Mouse (Mus musculus): ENCODE data around the gene Arhgef28. TPM values are rescaled to one million over a fixed set of nuclear protein-coding genes. Genes with fewer than 3 reads are reported as not detected.

The Arhgef28 gene
- total and polyA plus RNA-seq, 2 experiments from 2014 or later: 34.3 to 41.5 TPM

DNA sequence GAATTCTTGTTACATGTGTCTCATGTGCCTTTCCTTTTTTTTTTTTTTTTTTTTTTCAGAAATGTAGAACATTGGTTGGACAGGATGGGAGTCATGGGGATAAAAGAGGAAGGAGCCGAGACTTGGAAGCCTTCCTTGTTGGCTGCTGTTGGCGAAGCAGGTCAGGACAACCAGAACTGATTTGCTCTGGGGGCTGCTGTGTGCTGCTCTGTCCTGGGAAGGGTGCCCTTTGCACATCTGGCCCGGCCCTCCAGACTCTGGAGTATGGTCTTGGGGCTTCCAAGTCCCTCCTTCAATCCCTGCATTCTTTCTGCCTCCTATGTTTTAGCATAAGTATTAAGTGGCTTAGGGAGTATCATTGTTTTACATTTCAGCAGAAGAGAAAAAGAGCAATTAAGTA is 347.2 kb downstream of the Arhgef28 start:
- DNase-seq (ENCODE audit: low spot score) (no peak), ATAC-seq (ENCODE audit: low FRiP score) (no peak)
- WGBS: 80% methylated on average over 3 of the region's 3 CpGs
- Histone ChIP-seq H3K9ac (replicated peaks; ENCODE audit: low read length, poor library complexity, severe bottlenecking) (no peak overlapping the region), H3K27me3 (ENCODE audit: insufficient read depth, low read length) (no peaks in the 10 kb centered on the region), H3K4me2 (ENCODE audit: low read depth, low read length, poor library complexity, severe bottlenecking) (no peak overlapping the region), H3K36me3 (ENCODE audit: insufficient read depth, low read length) (no peaks in the 10 kb centered on the region), H3K4me1 (ENCODE audit: insufficient read depth, low read length) (no peaks in the 10 kb centered on the region), H3K27ac (ENCODE audit: low read depth, low read length) (no peak overlapping the region), H3K4me3 (ENCODE audit: low read depth, low read length) (no peak overlapping the region), H3K9me3 (ENCODE audit: low read length) (no peaks in the 10 kb centered on the region)
- no peak for TF ChIP-seq CTCF (IDR thresholded peaks at IDR 0.05)

DNA sequence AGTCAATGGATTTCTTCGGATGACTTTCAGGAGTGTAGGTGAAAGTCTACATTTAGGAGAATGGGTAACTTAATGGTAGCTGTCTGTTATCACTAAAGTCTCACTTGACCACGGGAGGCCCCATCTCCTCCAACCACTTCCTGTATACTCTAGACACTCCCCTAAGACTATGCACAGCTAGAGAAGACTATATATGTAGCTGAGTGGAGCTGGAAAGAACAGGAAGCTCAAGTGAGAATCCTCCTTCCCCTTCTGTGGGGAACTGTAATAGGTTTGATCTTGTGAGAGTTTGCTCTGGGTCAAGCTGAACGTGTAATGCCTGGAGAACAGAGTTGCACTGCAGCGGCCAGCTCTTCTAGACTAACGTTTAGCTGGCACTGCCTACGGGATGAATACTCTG is 348.4 kb downstream of the Arhgef28 start:
- 89% methylated on average over 6 of the region's 6 CpGs for WGBS

DNA sequence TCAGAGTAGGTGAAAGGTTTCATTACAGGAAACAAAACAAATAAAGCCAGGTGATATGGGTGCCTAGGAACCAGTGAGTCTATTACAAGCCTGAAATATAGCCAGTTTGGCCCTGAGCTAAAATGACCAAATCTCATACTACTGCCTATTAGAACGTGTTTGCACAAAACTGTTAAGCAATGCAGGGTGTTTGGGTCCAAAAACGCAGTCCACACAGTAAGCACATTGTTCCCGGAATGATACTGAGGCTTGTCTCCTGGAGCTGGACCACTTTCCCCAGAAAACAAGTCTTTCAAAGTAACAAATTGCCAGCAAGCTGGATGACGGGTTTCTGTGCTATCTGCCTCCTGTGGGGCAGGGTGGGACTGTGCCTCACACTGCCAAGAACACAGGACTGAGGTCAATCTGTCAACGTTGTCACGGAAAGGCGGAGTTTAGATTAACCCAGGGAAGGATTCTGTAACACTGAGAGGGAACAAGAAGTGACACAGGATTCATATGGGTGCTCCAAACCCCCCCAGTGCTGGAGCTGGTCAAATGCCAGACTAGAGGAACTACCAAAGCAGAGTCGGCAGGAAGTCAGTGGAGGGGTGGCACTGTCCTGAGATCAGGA is 352.8 kb downstream of the Arhgef28 start:
- no peak overlapping the region for H3K4me2 ChIP-seq (ENCODE audit: low read depth, low read length, poor library complexity, severe bottlenecking)
- 62% methylated on average over 8 of the region's 8 CpGs for WGBS
- H3K4me3 ChIP-seq (ENCODE audit: low read depth, low read length): no peak overlapping the region
- H3K36me3 ChIP-seq (ENCODE audit: insufficient read depth, low read length): no peaks in the 10 kb centered on the region
- H3K9me3 ChIP-seq (ENCODE audit: low read length): no peaks in the 10 kb centered on the region
- H3K27ac ChIP-seq (ENCODE audit: low read depth, low read length): no peak overlapping the region
- H3K9ac ChIP-seq (replicated peaks; ENCODE audit: low read length, poor library complexity, severe bottlenecking): no peak overlapping the region
- H3K27me3 ChIP-seq (ENCODE audit: insufficient read depth, low read length): no peaks in the 10 kb centered on the region
- no peak for TF ChIP-seq CTCF (IDR thresholded peaks at IDR 0.05)
- ATAC-seq (ENCODE audit: low FRiP score): no peak
- H3K4me1 ChIP-seq (ENCODE audit: insufficient read depth, low read length): no peaks in the 10 kb centered on the region
- no peak for DNase-seq (ENCODE audit: low spot score)

More for the DNA sequence above, 348.4 kb downstream of the Arhgef28 start:
- H3K4me2 ChIP-seq (ENCODE audit: low read depth, low read length, poor library complexity, severe bottlenecking): no peak overlapping the region
- DNase-seq (ENCODE audit: low spot score): no peak
- no peak overlapping the region for H3K27ac ChIP-seq (ENCODE audit: low read depth, low read length)
- ATAC-seq (ENCODE audit: low FRiP score): no peak
- no peaks in the 10 kb centered on the region for H3K9me3 ChIP-seq (ENCODE audit: low read length)
- H3K9ac ChIP-seq (replicated peaks; ENCODE audit: low read length, poor library complexity, severe bottlenecking): no peak overlapping the region
- no peaks in the 10 kb centered on the region for H3K27me3 ChIP-seq (ENCODE audit: insufficient read depth, low read length)
- H3K4me1 ChIP-seq (ENCODE audit: insufficient read depth, low read length): no peaks in the 10 kb centered on the region
- no peaks in the 10 kb centered on the region for H3K36me3 ChIP-seq (ENCODE audit: insufficient read depth, low read length)
- no peak for TF ChIP-seq CTCF (IDR thresholded peaks at IDR 0.05)
- H3K4me3 ChIP-seq (ENCODE audit: low read depth, low read length): no peak overlapping the region

Other genes starting within 250 kb of the Arhgef28 start
- gene Utp15, start 56.6 kb upstream of the Arhgef28 start, total RNA-seq (2014; rRNA removed): 24.7 and 35.2 TPM in 2 replicates
- 24.1 and 26.0 TPM in 2 replicates for gene Utp15, start 56.6 kb upstream of the Arhgef28 start, polyA plus RNA-seq (2015; fragmentation: Nextera tagmentation; extraction: Ambion mirVana)
- gene Ankra2, start 56.6 kb upstream of the Arhgef28 start, total RNA-seq (2014; rRNA removed): 81.8 and 102 TPM in 2 replicates
- 102 and 109 TPM in 2 replicates for gene Ankra2, start 56.6 kb upstream of the Arhgef28 start, polyA plus RNA-seq (2015; fragmentation: Nextera tagmentation; extraction: Ambion mirVana)
- gene Gm21976, start 73.4 kb upstream of the Arhgef28 start, total RNA-seq (2014; rRNA removed): 3.0 TPM in 1 of 2 replicates, not detected in the other
- gene Gm21976, start 73.4 kb upstream of the Arhgef28 start, polyA plus RNA-seq (2015; fragmentation: Nextera tagmentation; extraction: Ambion mirVana): not detected in 2 replicates
- gene Btf3, start 110.6 kb upstream of the Arhgef28 start, total RNA-seq (2014; rRNA removed): 269 and 303 TPM in 2 replicates
- 441 and 472 TPM in 2 replicates for gene Btf3, start 110.6 kb upstream of the Arhgef28 start, polyA plus RNA-seq (2015; fragmentation: Nextera tagmentation; extraction: Ambion mirVana)
- gene Foxd1, start 147.8 kb upstream of the Arhgef28 start, total RNA-seq (2014; rRNA removed): 2.4 and 2.5 TPM in 2 replicates
- gene Foxd1, start 147.8 kb upstream of the Arhgef28 start, polyA plus RNA-seq (2015; fragmentation: Nextera tagmentation; extraction: Ambion mirVana): 0.59 and 0.74 TPM in 2 replicates

Measured in midbrain, postnatal 0 days (tissue).